Mouse (Mus musculus): ENCODE results near the gene Xrcc5. TPM values are rescaled to one million over a fixed set of nuclear protein-coding genes. Genes with fewer than 3 reads are reported as not detected.

The Xrcc5 gene
- polyA plus RNA-seq, 1 experiment from 2014 or later, result 17.1 TPM

GRCm38 (mm10) chr1:72290896-72291295 lies 16.3 kb upstream of the Xrcc5 start:
- no peak overlapping the region for H3K27ac ChIP-seq (ENCODE audit: low read depth, low read length)
- peaks cover 9% of the 10 kb centered on the region for H3K4me1 ChIP-seq (ENCODE audit: control insufficient read depth, insufficient read depth, low read length)
- H3K4me2 ChIP-seq (ENCODE audit: low read depth, low read length), result no peak overlapping the region
- ATAC-seq (ENCODE audit: low read depth), result no peak
- no peaks in the 10 kb centered on the region for H3K27me3 ChIP-seq (ENCODE audit: control insufficient read depth, insufficient read depth, low read length)
- 99% methylated on average over 4 of the region's 4 CpGs for WGBS
- H3K9ac ChIP-seq (replicated peaks; ENCODE audit: low read depth, low read length), result no peak overlapping the region
- no peaks in the 10 kb centered on the region for H3K9me3 ChIP-seq (ENCODE audit: control insufficient read depth, low read length)
- H3K4me3 ChIP-seq (ENCODE audit: low read depth, low read length), result no peak overlapping the region
- no peaks in the 10 kb centered on the region for H3K36me3 ChIP-seq (ENCODE audit: control insufficient read depth, insufficient read depth, low read length)

GRCm38 (mm10) chr1:72291421-72291820 lies 15.8 kb upstream of the Xrcc5 start:
- Histone ChIP-seq H3K4me2 (ENCODE audit: low read depth, low read length) (no peak overlapping the region), H3K9me3 (ENCODE audit: control insufficient read depth, low read length) (no peaks in the 10 kb centered on the region), H3K36me3 (ENCODE audit: control insufficient read depth, insufficient read depth, low read length) (no peaks in the 10 kb centered on the region), H3K27ac (ENCODE audit: low read depth, low read length) (no peak overlapping the region), H3K4me3 (ENCODE audit: low read depth, low read length) (no peak overlapping the region), H3K27me3 (ENCODE audit: control insufficient read depth, insufficient read depth, low read length) (no peaks in the 10 kb centered on the region), H3K4me1 (ENCODE audit: control insufficient read depth, insufficient read depth, low read length) (peaks cover 5% of the 10 kb centered on the region; the same call in 1 of the 2 replicates), H3K9ac (replicated peaks; ENCODE audit: low read depth, low read length) (no peak overlapping the region)
- WGBS, result 97% methylated on average over 4 of the region's 4 CpGs
- ATAC-seq (ENCODE audit: low read depth), result no peak

- Histone ChIP-seq H3K27me3 (ENCODE audit: control insufficient read depth, insufficient read depth, low read length) (no peaks in the 10 kb centered on the region), H3K9ac (replicated peaks; ENCODE audit: low read depth, low read length) (no peak overlapping the region), H3K4me1 (ENCODE audit: control insufficient read depth, insufficient read depth, low read length) (peaks cover 2% of the 10 kb centered on the region; the same call in 1 of the 2 replicates), H3K4me3 (ENCODE audit: low read depth, low read length) (no peak overlapping the region), H3K27ac (ENCODE audit: low read depth, low read length) (no peak overlapping the region), H3K36me3 (ENCODE audit: control insufficient read depth, insufficient read depth, low read length) (no peaks in the 10 kb centered on the region), H3K9me3 (ENCODE audit: control insufficient read depth, low read length) (no peaks in the 10 kb centered on the region), H3K4me2 (ENCODE audit: low read depth, low read length) (no peak overlapping the region)
- no peak for ATAC-seq (ENCODE audit: low read depth)
- 90% methylated on average over 2 of the region's 2 CpGs for WGBS
These were observed 15.3 kb upstream of the Xrcc5 start for GRCm38 (mm10) chr1:72291925-72292324.

DNA sequence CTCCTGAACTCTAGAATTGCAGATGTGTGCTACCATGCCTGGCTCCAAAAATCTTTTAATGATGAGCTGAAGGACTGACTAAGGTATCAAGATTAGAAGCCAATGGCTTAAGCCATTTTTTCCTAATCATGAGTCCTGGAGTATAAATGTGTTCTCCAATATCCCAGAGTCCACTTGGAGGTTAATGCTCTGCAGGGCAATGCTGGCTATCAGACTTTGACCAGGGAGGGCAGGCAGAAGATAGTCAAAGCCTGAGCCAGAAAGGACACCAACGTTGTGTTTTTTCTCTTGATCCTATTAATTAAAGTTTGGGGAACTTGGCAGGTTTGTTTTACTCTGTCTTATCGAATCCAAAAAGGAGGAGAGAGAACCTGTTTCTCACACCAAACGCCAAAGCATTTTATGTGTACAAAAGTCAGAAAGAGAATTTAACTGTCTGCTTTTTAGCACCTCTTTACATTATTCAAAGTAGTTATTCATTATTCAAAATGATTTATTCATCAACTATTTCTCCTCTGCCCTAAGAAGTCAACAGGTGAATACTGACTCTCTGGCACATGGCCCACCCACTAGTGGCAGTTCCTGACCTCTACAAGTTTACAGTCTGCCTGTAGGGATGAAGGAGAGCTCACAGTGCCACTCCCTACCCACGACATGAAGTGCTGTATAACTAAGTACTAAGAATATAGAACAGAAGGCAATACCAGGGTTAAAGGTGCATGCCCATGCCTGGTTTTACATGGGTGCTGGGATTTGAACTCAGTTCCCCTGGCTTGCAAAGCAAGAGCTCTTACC lies 13.2 kb upstream of the Xrcc5 start:
- Histone ChIP-seq H3K4me3 (ENCODE audit: low read depth, low read length) (no peak overlapping the region), H3K4me1 (ENCODE audit: control insufficient read depth, insufficient read depth, low read length) (no peaks in the 10 kb centered on the region), H3K4me2 (ENCODE audit: low read depth, low read length) (no peak overlapping the region), H3K36me3 (ENCODE audit: control insufficient read depth, insufficient read depth, low read length) (no peaks in the 10 kb centered on the region), H3K27ac (ENCODE audit: low read depth, low read length) (no peak overlapping the region), H3K9me3 (ENCODE audit: control insufficient read depth, low read length) (no peaks in the 10 kb centered on the region), H3K27me3 (ENCODE audit: control insufficient read depth, insufficient read depth, low read length) (no peaks in the 10 kb centered on the region), H3K9ac (replicated peaks; ENCODE audit: low read depth, low read length) (no peak overlapping the region)
- WGBS, result 72% methylated on average over 4 of the region's 4 CpGs
- ATAC-seq (ENCODE audit: low read depth), result no peak

DNA sequence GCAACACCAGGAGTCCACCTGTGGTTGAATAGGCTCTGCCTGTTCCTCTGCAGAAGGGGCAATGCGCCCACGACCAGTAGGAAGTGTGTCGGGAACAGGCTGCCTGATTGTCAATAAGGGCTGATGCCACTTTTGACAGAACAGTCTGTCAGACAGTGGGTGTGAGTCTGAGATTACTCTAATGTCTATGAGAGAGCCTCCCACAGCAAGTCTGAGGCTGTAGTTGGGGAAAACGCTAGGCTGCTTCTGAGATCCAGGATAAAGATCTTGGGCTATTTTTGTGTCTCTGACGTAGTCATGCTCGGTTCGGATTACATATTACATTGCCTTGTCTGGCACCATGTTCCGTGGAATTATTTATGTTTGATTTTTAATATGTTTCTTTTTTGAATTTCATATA lies 11.5 kb upstream of the Xrcc5 start:
- Histone ChIP-seq H3K4me2 (ENCODE audit: low read depth, low read length) (no peak overlapping the region), H3K4me1 (ENCODE audit: control insufficient read depth, insufficient read depth, low read length) (no peaks in the 10 kb centered on the region), H3K9me3 (ENCODE audit: control insufficient read depth, low read length) (no peaks in the 10 kb centered on the region), H3K4me3 (ENCODE audit: low read depth, low read length) (no peak overlapping the region), H3K36me3 (ENCODE audit: control insufficient read depth, insufficient read depth, low read length) (peaks cover 4% of the 10 kb centered on the region; the same call in 1 of the 2 replicates), H3K27me3 (ENCODE audit: control insufficient read depth, insufficient read depth, low read length) (no peaks in the 10 kb centered on the region), H3K27ac (ENCODE audit: low read depth, low read length) (no peak overlapping the region), H3K9ac (replicated peaks; ENCODE audit: low read depth, low read length) (no peak overlapping the region)
- no peak for ATAC-seq (ENCODE audit: low read depth)
- 90% methylated on average over 8 of the region's 8 CpGs for WGBS

DNA sequence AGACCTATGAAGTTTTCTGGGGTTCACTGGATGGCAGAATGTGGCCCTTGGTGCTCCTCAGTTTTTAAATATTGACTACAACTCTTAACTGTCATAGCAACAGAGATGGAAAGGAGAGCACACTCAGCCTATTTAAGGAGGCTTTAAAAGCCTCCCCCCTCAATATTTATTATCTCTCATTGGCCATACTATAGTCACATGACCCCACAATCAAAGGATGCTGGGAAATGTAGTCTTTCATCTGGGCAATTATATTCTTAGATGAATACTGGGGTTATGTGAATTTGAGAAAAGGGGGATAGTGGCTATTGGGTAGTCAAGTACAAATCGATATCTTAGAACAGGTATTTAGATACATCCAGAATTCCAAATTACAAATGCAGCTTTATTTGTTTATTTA lies 5.4 kb upstream of the Xrcc5 start:
- WGBS, result 90% methylated on average over 1 of the region's 1 CpGs
- no peaks in the 10 kb centered on the region for H3K9me3 ChIP-seq (ENCODE audit: control insufficient read depth, low read length)
- no peaks in the 10 kb centered on the region for H3K4me1 ChIP-seq (ENCODE audit: control insufficient read depth, insufficient read depth, low read length)
- ATAC-seq (ENCODE audit: low read depth), result no peak
- H3K27me3 ChIP-seq (ENCODE audit: control insufficient read depth, insufficient read depth, low read length), result no peaks in the 10 kb centered on the region
- H3K27ac ChIP-seq (ENCODE audit: low read depth, low read length), result no peak overlapping the region
- peaks cover 4% of the 10 kb centered on the region; the same call in 1 of the 2 replicates for H3K36me3 ChIP-seq (ENCODE audit: control insufficient read depth, insufficient read depth, low read length)
- H3K4me2 ChIP-seq (ENCODE audit: low read depth, low read length), result no peak overlapping the region
- H3K9ac ChIP-seq (replicated peaks; ENCODE audit: low read depth, low read length), result no peak overlapping the region
- no peak overlapping the region for H3K4me3 ChIP-seq (ENCODE audit: low read depth, low read length)

GRCm38 (mm10) chr1:72306241-72306640 lies 980 bp upstream of the Xrcc5 start:
- no peaks in the 10 kb centered on the region for H3K4me1 ChIP-seq (ENCODE audit: control insufficient read depth, insufficient read depth, low read length)
- ATAC-seq (ENCODE audit: low read depth), result no peak
- no peaks in the 10 kb centered on the region for H3K27me3 ChIP-seq (ENCODE audit: control insufficient read depth, insufficient read depth, low read length)
- no peaks in the 10 kb centered on the region for H3K9me3 ChIP-seq (ENCODE audit: control insufficient read depth, low read length)
- H3K27ac ChIP-seq (ENCODE audit: low read depth, low read length), result no peak overlapping the region; the same call in 1 of the 2 replicates
- H3K4me2 ChIP-seq (ENCODE audit: low read depth, low read length), result no peak overlapping the region; the same call in 1 of the 2 replicates
- WGBS, result 26% methylated on average over 3 of the region's 3 CpGs
- H3K4me3 ChIP-seq (ENCODE audit: low read depth, low read length), result no peak overlapping the region
- no peaks in the 10 kb centered on the region for H3K36me3 ChIP-seq (ENCODE audit: control insufficient read depth, insufficient read depth, low read length)
- H3K9ac ChIP-seq (replicated peaks; ENCODE audit: low read depth, low read length), result no peak overlapping the region

DNA sequence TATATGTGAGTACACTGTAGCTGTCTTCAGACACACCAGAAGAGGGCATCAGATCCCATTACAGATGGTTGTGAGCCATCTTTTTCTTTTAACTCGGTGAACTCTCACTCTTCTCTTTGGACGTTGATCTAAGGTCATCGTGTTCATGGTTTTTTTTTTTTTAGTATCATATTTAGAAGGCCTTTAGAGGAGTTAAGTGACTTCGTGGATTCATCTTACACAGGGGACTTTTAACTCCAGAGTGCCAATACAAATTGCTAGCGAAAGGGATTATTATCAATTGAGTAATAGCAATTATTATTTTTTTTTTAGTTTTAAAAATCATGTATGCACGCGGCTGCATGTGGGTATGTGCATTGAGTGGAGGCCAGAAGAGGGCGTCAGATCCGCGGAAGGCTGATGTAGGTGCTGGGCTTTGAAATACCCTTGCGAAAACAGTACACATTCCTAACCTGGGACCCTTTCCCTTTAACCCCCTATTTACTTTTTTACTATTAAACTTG lies 491 bp upstream of the Xrcc5 start:
- WGBS, result 2% methylated on average over 11 of the region's 11 CpGs
- H3K4me3 ChIP-seq (ENCODE audit: low read depth, low read length), result peak overlapping the region; percentile 50
- H3K27me3 ChIP-seq (ENCODE audit: control insufficient read depth, insufficient read depth, low read length), result no peaks in the 10 kb centered on the region
- no peaks in the 10 kb centered on the region for H3K36me3 ChIP-seq (ENCODE audit: control insufficient read depth, insufficient read depth, low read length)
- H3K9me3 ChIP-seq (ENCODE audit: control insufficient read depth, low read length), result no peaks in the 10 kb centered on the region
- H3K27ac ChIP-seq (ENCODE audit: low read depth, low read length), result peak overlapping the region; percentile 91
- H3K9ac ChIP-seq (replicated peaks; ENCODE audit: low read depth, low read length), result peak overlapping the region; percentile 39; the same call in 1 of the 2 replicates
- peak overlapping the region; percentile 59 for H3K4me2 ChIP-seq (ENCODE audit: low read depth, low read length)
- no peaks in the 10 kb centered on the region for H3K4me1 ChIP-seq (ENCODE audit: control insufficient read depth, insufficient read depth, low read length)
- peak; percentile 82 for ATAC-seq (ENCODE audit: low read depth)

DNA sequence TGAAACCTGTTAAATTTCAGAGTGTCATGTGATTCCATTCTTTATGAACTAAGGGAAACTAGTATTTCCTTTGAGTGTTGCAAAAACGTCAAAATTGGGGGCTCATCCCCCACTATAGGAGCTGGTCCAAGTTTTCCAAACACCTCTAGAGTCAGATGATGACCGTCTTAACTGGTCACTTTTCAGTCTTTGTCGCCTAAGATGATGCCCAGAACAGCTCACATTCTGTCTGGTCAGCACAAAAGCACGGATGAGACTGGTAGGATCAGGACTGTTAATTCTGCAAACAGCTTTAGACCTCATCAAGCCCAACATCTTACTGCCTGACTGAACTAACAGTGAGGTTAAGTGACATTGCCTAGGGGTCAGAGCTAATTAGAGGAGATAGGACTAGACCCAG lies 1.7 kb downstream of the Xrcc5 start:
- 65% methylated on average over 4 of the region's 4 CpGs for WGBS
- no peak for ATAC-seq (ENCODE audit: low read depth)
- no peak overlapping the region for H3K4me3 ChIP-seq (ENCODE audit: low read depth, low read length)

More for the DNA sequence above, 1.7 kb downstream of the Xrcc5 start:
- no peaks in the 10 kb centered on the region for H3K27me3 ChIP-seq (ENCODE audit: control insufficient read depth, insufficient read depth, low read length)
- H3K36me3 ChIP-seq (ENCODE audit: control insufficient read depth, insufficient read depth, low read length), result no peaks in the 10 kb centered on the region
- no peaks in the 10 kb centered on the region for H3K9me3 ChIP-seq (ENCODE audit: control insufficient read depth, low read length)
- no peak overlapping the region for H3K9ac ChIP-seq (replicated peaks; ENCODE audit: low read depth, low read length)
- H3K27ac ChIP-seq (ENCODE audit: low read depth, low read length), result no peak overlapping the region
- no peak overlapping the region for H3K4me2 ChIP-seq (ENCODE audit: low read depth, low read length)
- H3K4me1 ChIP-seq (ENCODE audit: control insufficient read depth, insufficient read depth, low read length), result no peaks in the 10 kb centered on the region

Data from neural tube, embryonic 14.5 days (tissue).